Mouse (Mus musculus) cortical plate, adult 2 months (tissue): ENCODE data around the gene Fam209. TPM values are rescaled to one million over a fixed set of nuclear protein-coding genes. Genes with fewer than 3 reads are reported as not detected.

Source experiments
- H3K27ac ChIP-seq: fragments of 200-500 bp; 2 replicates; pipeline ENCODE4 v1.5.1; 2012; ENCODE audit warnings: low read length, control low read depth, inconsistent platforms; ENCODE audit not compliant: insufficient read depth
- H3K4me1 ChIP-seq: fragments of 200-500 bp; 2 replicates; pipeline ENCODE4 v1.6.1; 2011; ENCODE audit warnings: low read length; ENCODE audit not compliant: control insufficient read depth, insufficient read depth
- H3K4me3 ChIP-seq: fragments of 200-500 bp; 2 replicates; pipeline ENCODE4 v1.5.1; 2011; ENCODE audit warnings: mild to moderate bottlenecking, low read length, control low read depth; ENCODE audit not compliant: insufficient read depth
- CTCF ChIP-seq: fragments of 200-500 bp; IDR thresholded peaks from 2 replicates; pipeline ENCODE4 v1.5.1; 2011; ENCODE audit warnings: mild to moderate bottlenecking, control low read depth, low read length; ENCODE audit not compliant: insufficient read depth; ENCODE audit errors: extremely low read depth
- POLR2A ChIP-seq: fragments of 200-500 bp; IDR thresholded peaks from 2 replicates; pipeline ENCODE4 v1.6.1; 2011; ENCODE audit warnings: mild to moderate bottlenecking, low read length, control low read depth; ENCODE audit not compliant: insufficient read depth; ENCODE audit errors: extremely low read depth
- polyA plus RNA-seq: library from polyadenylated mRNA; depleted of rRNA; stranded (reverse); fragments of >200 nt; gene quantifications from 2 replicates; pipeline ENCODE4 v1.2.3, GENCODE M21; 2012

Gene Fam209
- polyA plus RNA-seq, 1 experiment, result not detected

GRCm38 (mm10) chr2:172450640-172451039, 21.7 kb upstream of the Fam209 start:
- no peaks in the 10 kb centered on the region for H3K4me1 ChIP-seq
- no peak overlapping the region for H3K27ac ChIP-seq
- no peak overlapping the region for H3K4me3 ChIP-seq
- TF ChIP-seq POLR2A (no peak), CTCF (no peak)

GRCm38 (mm10) chr2:172452031-172452430, 20.3 kb upstream of the Fam209 start:
- TF ChIP-seq POLR2A (no peak), CTCF (no peak)

GRCm38 (mm10) chr2:172452458-172452857, 19.9 kb upstream of the Fam209 start:
- Histone ChIP-seq H3K27ac (no peak overlapping the region), H3K4me3 (no peak overlapping the region), H3K4me1 (no peaks in the 10 kb centered on the region)
- no peak for TF ChIP-seq CTCF
- TF ChIP-seq POLR2A, result no peak

More at GRCm38 (mm10) chr2:172452031-172452430, 20.3 kb upstream of the Fam209 start:
- Histone ChIP-seq H3K4me1 (no peaks in the 10 kb centered on the region), H3K27ac (no peak overlapping the region), H3K4me3 (no peak overlapping the region)

GRCm38 (mm10) chr2:172458496-172458895, 13.8 kb upstream of the Fam209 start, which contains the start of gene Gcnt7:
Gene Gcnt7, minus strand, starts transcription at chr2:172458596.
- TF ChIP-seq CTCF, result no peak
- TF ChIP-seq POLR2A, result no peak
- Histone ChIP-seq H3K4me1 (no peaks in the 10 kb centered on the region), H3K27ac (no peak within 1 kb of the TSS), H3K4me3 (no peak within 1 kb of the TSS)

- H3K4me1 ChIP-seq, result no peaks in the 10 kb centered on the region
- no peak overlapping the region for H3K27ac ChIP-seq
- TF ChIP-seq CTCF (no peak), POLR2A (no peak)
- no peak overlapping the region for H3K4me3 ChIP-seq
Measured at GRCm38 (mm10) chr2:172460647-172461046, 11.7 kb upstream of the Fam209 start.

- Histone ChIP-seq H3K4me3 (no peak overlapping the region), H3K4me1 (no peaks in the 10 kb centered on the region), H3K27ac (no peak overlapping the region)
- TF ChIP-seq CTCF (no peak), POLR2A (no peak)
Measured at GRCm38 (mm10) chr2:172462813-172463212, 9.5 kb upstream of the Fam209 start.

GRCm38 (mm10) chr2:172466427-172467132, 5.7 kb upstream of the Fam209 start:
- H3K4me1 ChIP-seq, result no peaks in the 10 kb centered on the region
- TF ChIP-seq CTCF (no peak), POLR2A (no peak)
- H3K4me3 ChIP-seq, result no peak overlapping the region
- H3K27ac ChIP-seq, result no peak overlapping the region

- H3K4me3 ChIP-seq, result no peak overlapping the region
- TF ChIP-seq POLR2A (no peak), CTCF (no peak)
Measured at GRCm38 (mm10) chr2:172467206-172467605, 5.1 kb upstream of the Fam209 start.

GRCm38 (mm10) chr2:172468346-172468819, 3.9 kb upstream of the Fam209 start:
- TF ChIP-seq CTCF, result no peak
- no peak for TF ChIP-seq POLR2A

More at GRCm38 (mm10) chr2:172467206-172467605, 5.1 kb upstream of the Fam209 start:
- Histone ChIP-seq H3K4me1 (no peaks in the 10 kb centered on the region), H3K27ac (no peak overlapping the region)

GRCm38 (mm10) chr2:172473591-172473990, 1.3 kb downstream of the Fam209 start:
- TF ChIP-seq POLR2A, result no peak
- no peak for TF ChIP-seq CTCF
- Histone ChIP-seq H3K4me1 (no peaks in the 10 kb centered on the region), H3K4me3 (no peak overlapping the region), H3K27ac (no peak overlapping the region)

More at GRCm38 (mm10) chr2:172468346-172468819, 3.9 kb upstream of the Fam209 start:
- H3K4me1 ChIP-seq, result no peaks in the 10 kb centered on the region
- H3K4me3 ChIP-seq, result no peak overlapping the region
- no peak overlapping the region for H3K27ac ChIP-seq
